Mouse (Mus musculus) liver, postnatal 0 days (tissue): ENCODE measurements around the gene Pde4d.

Source experiments
- CTCF ChIP-seq: sonication (generic); IDR thresholded peaks from 2 replicates; pipeline ENCODE4 v1.5.1; 2016; ENCODE audit warnings: antibody characterized with exemption, low read depth
- EP300 ChIP-seq: IDR thresholded peaks from 2 replicates; pipeline ENCODE4 v1.6.1; 2016; ENCODE audit warnings: antibody characterized with exemption, low read depth, mild to moderate bottlenecking

DNA sequence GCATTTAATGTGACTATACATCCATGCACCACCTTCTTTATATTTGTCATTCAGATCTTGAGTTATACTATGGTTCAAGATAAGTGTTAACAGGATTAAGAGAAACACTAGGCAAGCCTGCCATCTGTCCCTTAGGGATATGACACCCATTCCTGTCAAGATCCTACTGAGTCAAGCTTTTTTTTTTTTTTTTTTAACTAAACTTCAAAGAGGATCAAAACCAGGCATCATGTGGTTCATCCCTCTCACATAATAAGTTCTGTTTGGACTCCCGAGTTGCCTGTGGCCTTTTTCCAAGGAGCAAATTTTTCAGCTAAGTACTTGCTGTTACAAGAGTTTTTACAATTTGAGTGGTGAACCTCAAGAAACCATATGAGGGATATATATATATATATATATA lies 1414.1 kb downstream of the Pde4d start:
- TF ChIP-seq CTCF (no peak), EP300 (no peak)
